Mouse (Mus musculus) cerebellum, postnatal 10 days (tissue): ENCODE measurements at regions not wholly inside any gene's neighbourhood (a gene's known extent, or its start where the extent isn't known, plus 50 kb on each side); places are given as distances from the start of the nearest gene placed in this dataset.

Experiments
- DNase-seq, 2 experiments: peaks; one replicate each; pipeline ENCODE4 v3.0.0; 2021; ENCODE audit warnings: mixed read lengths in 2 of 2

DNA sequence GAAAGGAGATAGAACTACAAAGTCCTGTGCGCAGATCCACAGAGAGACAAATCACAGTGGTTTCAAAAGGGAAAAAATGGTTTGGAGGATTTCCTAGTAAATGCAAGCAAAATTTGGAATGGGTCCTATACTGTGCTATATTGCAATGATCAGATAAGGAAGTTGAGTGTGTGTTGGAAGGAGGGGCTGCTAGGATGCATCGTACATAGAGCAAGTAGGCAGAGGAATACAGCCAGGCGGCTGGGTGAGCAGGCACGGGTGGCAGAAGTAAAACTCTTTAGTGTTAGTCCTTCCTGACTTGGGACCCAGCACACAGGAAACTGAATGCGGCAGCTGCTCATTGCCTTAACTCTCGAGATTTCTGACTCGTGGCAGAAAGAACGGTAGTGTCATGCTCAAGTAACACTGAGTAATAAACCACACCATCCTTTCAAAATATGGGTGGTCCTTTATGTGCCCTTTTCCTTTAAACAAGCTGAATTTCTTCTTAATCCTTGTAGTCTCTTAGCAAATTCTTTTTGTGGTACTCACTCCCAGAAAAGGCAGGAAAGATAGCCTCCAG lies 87.0 kb upstream of the Itprid2 start:
- no peak for DNase-seq

DNA sequence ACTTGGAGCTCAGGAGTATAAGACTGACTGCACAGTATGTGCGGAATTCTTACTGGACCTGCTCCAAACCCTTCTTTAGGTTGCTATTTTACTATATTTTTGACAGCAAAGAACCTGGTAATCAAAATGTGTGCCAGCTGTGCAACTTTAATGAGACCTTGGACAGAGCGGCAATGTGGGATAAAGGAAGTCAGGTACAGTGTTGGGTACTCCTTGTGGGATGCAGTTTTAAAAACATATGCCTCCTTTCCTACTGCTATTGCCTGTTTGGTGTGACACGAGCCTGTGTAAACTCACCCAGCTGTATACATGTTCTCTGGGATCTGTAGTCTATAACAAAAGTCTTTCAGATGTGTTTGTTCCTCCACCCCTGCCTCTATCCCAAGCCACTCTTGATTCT lies 85.4 kb upstream of the Itprid2 start:
- DNase-seq = no peak

- no peak for DNase-seq
Measured at GRCm38 (mm10) chr2:79550432-79550831, 84.7 kb upstream of the Itprid2 start.

DNA sequence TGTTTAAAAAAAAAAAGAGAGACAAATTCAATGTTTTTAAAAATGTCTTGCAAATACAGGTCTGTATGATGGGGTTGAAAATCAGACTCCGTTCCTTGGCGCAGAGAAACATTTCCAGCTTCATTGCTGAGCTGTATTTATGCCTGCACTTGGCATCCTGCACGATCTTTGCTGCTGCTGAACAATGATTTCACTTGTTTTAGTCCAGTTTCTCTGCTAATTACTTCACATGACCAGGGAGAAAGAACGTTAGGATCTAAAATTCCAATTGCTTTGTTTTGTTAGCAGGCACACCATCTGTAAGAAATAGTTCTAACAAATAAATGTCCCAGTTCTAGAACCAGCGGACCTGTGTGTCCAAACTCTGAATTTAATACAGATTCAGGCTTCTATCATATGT lies 82.7 kb upstream of the Itprid2 start:
- DNase-seq = no peak

DNA sequence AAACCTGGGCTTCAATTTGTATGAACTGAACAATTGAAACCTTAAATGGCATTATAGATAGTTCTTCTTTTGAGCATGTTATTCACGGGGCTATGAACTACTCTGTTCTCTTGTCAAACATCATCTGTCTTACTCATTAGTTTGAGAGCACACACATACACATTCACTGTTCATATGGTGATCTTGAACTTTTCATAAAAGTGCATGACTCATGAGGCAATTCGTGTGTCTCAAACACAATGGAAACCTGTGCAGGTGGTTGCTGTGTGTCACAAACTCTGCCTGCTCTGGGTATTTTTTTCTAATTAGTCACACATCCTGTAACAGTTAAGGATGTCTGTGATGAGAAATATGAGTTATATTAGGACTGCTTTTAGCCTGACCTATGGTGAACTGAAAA lies 79.8 kb upstream of the Itprid2 start:
- DNase-seq = no peak

DNA sequence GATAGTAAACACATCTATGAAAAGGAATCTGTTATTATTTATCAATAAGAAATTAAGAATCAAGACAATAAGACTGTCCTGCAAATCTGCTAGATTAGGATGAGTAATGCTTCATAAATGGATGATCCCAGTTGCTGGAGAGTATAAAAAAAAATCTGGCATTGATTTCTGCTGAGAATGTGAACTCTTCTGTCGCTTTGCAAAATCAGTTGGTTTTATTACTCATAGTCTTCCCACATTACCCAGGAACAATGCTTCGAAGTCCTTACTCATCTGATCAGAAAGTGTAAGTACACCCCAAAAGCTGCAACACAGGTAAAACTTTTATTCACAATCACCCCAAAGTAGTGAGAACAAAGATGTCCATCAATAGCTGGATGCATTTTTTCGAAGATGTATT lies 77.8 kb upstream of the Itprid2 start:
- DNase-seq = no peak

GRCm38 (mm10) chr2:79566280-79566933 lies 68.7 kb upstream of the Itprid2 start:
- DNase-seq = no peak

DNA sequence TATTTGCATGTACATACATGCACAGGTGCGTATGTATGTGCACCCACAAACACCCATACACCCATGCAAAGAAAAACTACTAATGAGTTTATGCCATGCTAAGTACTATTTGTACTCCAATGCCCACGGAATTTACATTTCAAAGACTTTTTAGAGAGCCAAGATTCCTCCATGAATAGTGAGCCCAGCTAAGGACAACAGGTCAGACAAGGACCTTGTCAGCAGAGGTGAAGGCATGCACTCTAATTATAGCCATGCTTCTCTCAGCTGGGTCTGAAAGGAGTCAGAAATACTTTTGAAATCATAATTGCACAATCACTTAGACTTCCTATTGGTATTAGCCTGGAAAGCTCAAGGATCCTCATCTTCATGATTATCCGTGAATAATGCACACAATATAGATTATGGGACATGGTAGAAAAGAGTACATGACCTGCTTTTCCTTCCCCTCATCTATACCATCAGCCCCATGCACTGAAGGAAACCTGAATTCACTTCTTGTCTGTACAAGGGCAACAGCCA lies 67.7 kb upstream of the Itprid2 start:
- no peak for DNase-seq

DNA sequence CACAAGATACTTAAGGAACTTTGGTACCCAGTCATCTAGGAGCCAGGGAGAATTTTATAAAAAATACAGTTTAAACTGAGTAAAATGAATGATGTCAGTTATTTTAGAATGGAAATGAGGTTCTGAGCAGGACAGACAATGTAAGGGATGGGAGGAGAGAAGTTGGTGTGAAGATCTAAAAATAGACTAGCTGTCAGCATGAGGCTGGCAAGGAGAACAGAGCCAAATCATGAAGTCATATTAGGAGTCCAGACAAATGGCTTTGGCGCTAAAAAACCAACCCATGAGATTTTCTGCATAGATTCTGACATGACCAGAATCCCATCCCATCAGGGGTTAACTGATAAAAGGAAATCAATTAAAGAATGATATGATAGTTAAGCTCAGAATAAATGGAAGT lies 65.5 kb upstream of the Itprid2 start:
- DNase-seq = peak; percentile 49 to 51

GRCm38 (mm10) chr2:79571910-79572309 lies 63.2 kb upstream of the Itprid2 start:
- DNase-seq = no peak

GRCm38 (mm10) chr2:79575074-79575473 lies 60.1 kb upstream of the Itprid2 start:
- DNase-seq = no peak

GRCm38 (mm10) chr2:79585022-79585774 lies 50.0 kb upstream of the Itprid2 start:
- DNase-seq = no peak
